Mouse (Mus musculus) hindbrain, embryonic 16.5 days (tissue): ENCODE measurements around the gene Mettl27. TPM values are rescaled to one million over a fixed set of nuclear protein-coding genes. Genes with fewer than 3 reads are reported as not detected.
A peak's percentile ranks its signal among the peaks of the same experiment; 100 is the strongest.

Experiments used
- ATAC-seq: fragments of 200-750 bp; cut with Nextera tagmentation; 2 replicates; pipeline ENCODE4 v1.8.0; 2017; ENCODE audit warnings: moderate TSS enrichment, moderate library complexity
- H3K27ac ChIP-seq: fragments of 300-500 bp; sonication (generic); 2 replicates; pipeline ENCODE4 v1.5.1; 2014; ENCODE audit warnings: low read depth, mild to moderate bottlenecking, control low read depth, low read length, moderate library complexity
- H3K27me3 ChIP-seq: fragments of 300-500 bp; sonication (generic); replicated peaks from 2 replicates; pipeline ENCODE4 v1.6.1; 2014; ENCODE audit warnings: low read length; ENCODE audit not compliant: control insufficient read depth, insufficient read depth
- H3K36me3 ChIP-seq: fragments of 300-500 bp; sonication (generic); 2 replicates; pipeline ENCODE4 v1.6.1; 2014; ENCODE audit warnings: mild to moderate bottlenecking, low read length, moderate library complexity, mixed read lengths; ENCODE audit not compliant: control insufficient read depth, insufficient read depth
- H3K4me1 ChIP-seq: fragments of 300-500 bp; sonication (generic); 2 replicates; pipeline ENCODE4 v1.6.1; 2014; ENCODE audit warnings: low read depth, low read length; ENCODE audit not compliant: control insufficient read depth, insufficient read depth
- H3K4me2 ChIP-seq: fragments of 300-500 bp; sonication (generic); 2 replicates; pipeline ENCODE4 v1.6.1; 2014; ENCODE audit warnings: mild to moderate bottlenecking, low read length, control low read depth, moderate library complexity
- H3K4me3 ChIP-seq: fragments of 300-500 bp; sonication (generic); 2 replicates; pipeline ENCODE4 v1.5.1; 2014; ENCODE audit warnings: mild to moderate bottlenecking, low read length, control low read depth, moderate library complexity
- H3K9ac ChIP-seq: fragments of 300-500 bp; sonication (generic); 2 replicates; pipeline ENCODE4 v1.6.1; 2014; ENCODE audit warnings: low read depth, mild to moderate bottlenecking, control low read depth, low read length, moderate library complexity
- H3K9me3 ChIP-seq: fragments of 300-500 bp; sonication (generic); 2 replicates; pipeline ENCODE4 v1.6.1; 2014; ENCODE audit warnings: mild to moderate bottlenecking, low read length, moderate library complexity; ENCODE audit not compliant: control insufficient read depth
- WGBS: fragments of 180-500 bp; shearing (Covaris S2); extraction: QIAGEN DNeasy Blood & Tissue Kit; methylation state at CpG from one replicate; pipeline ENCODE4 v1.1.7; 2014; 5-methylcytosine and 5-hydroxymethylcytosine counted together
- polyA plus RNA-seq: library from polyadenylated mRNA; unstranded; fragments of >200 nt; fragmentation: Nextera tagmentation; extraction: Ambion mirVana; gene quantifications from 2 replicates; pipeline ENCODE4 v1.2.1, GENCODE M21; 2015

Mettl27 gene
- polyA plus RNA-seq, result 5.2 and 7.0 TPM in 2 replicates

GRCm38 (mm10) chr5:134932179-134932902 is at the start of gene Mettl27:
Gene Mettl27 (plus strand): TSS chr5:134932368.
- under 1% methylated on average over 41 of the region's 41 CpGs for WGBS
- peak; percentile 98 for ATAC-seq
- peaks cover 6% of the 10 kb centered on the region; the same call in 1 of the 2 replicates for H3K4me1 ChIP-seq
- H3K36me3 ChIP-seq, result no peaks in the 10 kb centered on the region
- no peaks in the 10 kb centered on the region for H3K9me3 ChIP-seq
- peak within 1 kb of the TSS; percentile 77 for H3K4me3 ChIP-seq
- H3K9ac ChIP-seq, result peak within 1 kb of the TSS; percentile 79
- H3K4me2 ChIP-seq, result peak within 1 kb of the TSS; percentile 100
- 0 out of 2 replicates have a peak within 1 kb of the TSS, but pooled peaks have one; percentile 39 for H3K27ac ChIP-seq
- no peaks in the 10 kb centered on the region for H3K27me3 ChIP-seq

- Histone ChIP-seq H3K27me3 (no peaks in the 10 kb centered on the region), H3K4me1 (no peaks in the 10 kb centered on the region), H3K27ac (no peak overlapping the region), H3K4me3 (no peak overlapping the region), H3K9me3 (peaks cover 7% of the 10 kb centered on the region), H3K36me3 (no peaks in the 10 kb centered on the region), H3K4me2 (no peak overlapping the region), H3K9ac (no peak overlapping the region; the same call in 1 of the 2 replicates)
- peak; percentile 40; the same call in 1 of the 2 replicates for ATAC-seq
- WGBS, result 56% methylated on average over 3 of the region's 3 CpGs
Observed at GRCm38 (mm10) chr5:134883077-134883476, 49.1 kb upstream of the Mettl27 start.

- Histone ChIP-seq H3K27me3 (no peaks in the 10 kb centered on the region), H3K9ac (no peak overlapping the region), H3K27ac (no peak overlapping the region), H3K9me3 (no peaks in the 10 kb centered on the region), H3K4me1 (no peaks in the 10 kb centered on the region), H3K36me3 (no peaks in the 10 kb centered on the region), H3K4me3 (no peak overlapping the region), H3K4me2 (no peak overlapping the region)
- ATAC-seq, result no peak
- 45% methylated on average over 18 of the region's 18 CpGs for WGBS
Observed at GRCm38 (mm10) chr5:134887447-134888335, 44.5 kb upstream of the Mettl27 start.

- H3K4me3 ChIP-seq, result no peak overlapping the region
- no peak overlapping the region for H3K4me2 ChIP-seq
- no peaks in the 10 kb centered on the region for H3K27me3 ChIP-seq
- no peaks in the 10 kb centered on the region for H3K4me1 ChIP-seq
- H3K9me3 ChIP-seq, result no peaks in the 10 kb centered on the region
- ATAC-seq, result no peak
- WGBS, result 89% methylated on average over 7 of the region's 7 CpGs
- H3K36me3 ChIP-seq, result no peaks in the 10 kb centered on the region
- H3K27ac ChIP-seq, result no peak overlapping the region
- H3K9ac ChIP-seq, result no peak overlapping the region
Observed at GRCm38 (mm10) chr5:134888505-134888904, 43.7 kb upstream of the Mettl27 start.

GRCm38 (mm10) chr5:134890601-134891054 is 41.5 kb upstream of the Mettl27 start:
- no peak overlapping the region for H3K27ac ChIP-seq
- 81% methylated on average over 6 of the region's 6 CpGs for WGBS
- no peaks in the 10 kb centered on the region for H3K4me1 ChIP-seq
- no peak for ATAC-seq
- H3K4me2 ChIP-seq, result no peak overlapping the region
- H3K27me3 ChIP-seq, result no peaks in the 10 kb centered on the region
- H3K4me3 ChIP-seq, result no peak overlapping the region
- H3K36me3 ChIP-seq, result no peaks in the 10 kb centered on the region
- no peaks in the 10 kb centered on the region for H3K9me3 ChIP-seq
- H3K9ac ChIP-seq, result no peak overlapping the region

- ATAC-seq, result no peak
- no peak overlapping the region for H3K27ac ChIP-seq
- no peak overlapping the region for H3K4me2 ChIP-seq
- H3K9ac ChIP-seq, result no peak overlapping the region
- H3K27me3 ChIP-seq, result no peaks in the 10 kb centered on the region
- H3K9me3 ChIP-seq, result no peaks in the 10 kb centered on the region
- no peak overlapping the region for H3K4me3 ChIP-seq
- no peaks in the 10 kb centered on the region for H3K4me1 ChIP-seq
- 59% methylated on average over 8 of the region's 8 CpGs for WGBS
- no peaks in the 10 kb centered on the region for H3K36me3 ChIP-seq
Observed at GRCm38 (mm10) chr5:134891552-134891951, 40.6 kb upstream of the Mettl27 start.

GRCm38 (mm10) chr5:134892717-134893116 is 39.5 kb upstream of the Mettl27 start:
- Histone ChIP-seq H3K9ac (no peak overlapping the region), H3K36me3 (no peaks in the 10 kb centered on the region), H3K27me3 (no peaks in the 10 kb centered on the region), H3K4me1 (no peaks in the 10 kb centered on the region), H3K9me3 (no peaks in the 10 kb centered on the region), H3K4me2 (no peak overlapping the region), H3K27ac (no peak overlapping the region), H3K4me3 (no peak overlapping the region)
- ATAC-seq, result no peak
- WGBS, result 79% methylated on average over 5 of the region's 5 CpGs

- 72% methylated on average over 8 of the region's 8 CpGs for WGBS
- Histone ChIP-seq H3K4me3 (no peak overlapping the region), H3K4me2 (no peak overlapping the region)
Observed at GRCm38 (mm10) chr5:134895291-134895690, 36.9 kb upstream of the Mettl27 start.

GRCm38 (mm10) chr5:134896965-134897364 is 35.2 kb upstream of the Mettl27 start:
- no peaks in the 10 kb centered on the region for H3K36me3 ChIP-seq
- no peaks in the 10 kb centered on the region; the same call in 1 of the 2 replicates for H3K4me1 ChIP-seq
- H3K4me2 ChIP-seq, result no peak overlapping the region
- no peaks in the 10 kb centered on the region for H3K27me3 ChIP-seq
- H3K9me3 ChIP-seq, result no peaks in the 10 kb centered on the region
- ATAC-seq, result no peak
- H3K4me3 ChIP-seq, result no peak overlapping the region
- H3K27ac ChIP-seq, result no peak overlapping the region
- WGBS, result 66% methylated on average over 5 of the region's 8 CpGs
- H3K9ac ChIP-seq, result no peak overlapping the region

More at GRCm38 (mm10) chr5:134895291-134895690, 36.9 kb upstream of the Mettl27 start:
- no peak for ATAC-seq
- Histone ChIP-seq H3K4me1 (no peaks in the 10 kb centered on the region), H3K27me3 (no peaks in the 10 kb centered on the region), H3K9ac (no peak overlapping the region), H3K36me3 (no peaks in the 10 kb centered on the region), H3K9me3 (no peaks in the 10 kb centered on the region), H3K27ac (no peak overlapping the region)
